Mouse (Mus musculus): ENCODE data around the gene Pold2. TPM values are rescaled to one million over a fixed set of nuclear protein-coding genes. Genes with fewer than 3 reads are reported as not detected.

Gene Pold2
- polyA plus RNA-seq, 1 experiment from 2014 or later, result 48.6 TPM

DNA sequence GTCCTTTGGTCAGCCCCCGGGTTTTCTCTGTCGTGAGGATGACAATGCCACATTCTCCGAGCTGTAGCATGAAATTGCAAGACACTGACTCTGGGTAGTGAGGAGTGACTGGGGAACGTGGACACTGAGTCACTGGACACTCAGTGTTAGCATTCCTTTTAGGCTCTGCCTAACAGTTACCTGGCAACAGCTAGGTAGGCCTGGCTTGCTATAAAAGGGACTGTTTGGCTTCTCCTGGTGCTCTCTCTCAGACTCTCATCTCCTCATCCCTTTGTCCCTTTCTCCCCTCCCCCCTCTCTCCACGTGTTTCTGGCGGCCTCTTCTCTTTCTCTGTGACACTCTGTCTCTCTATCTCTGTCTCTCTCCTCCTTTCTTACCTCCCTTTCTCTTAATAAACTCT, 24.3 kb upstream of the Pold2 start:
- peaks cover 17% of the 10 kb centered on the region for H3K4me1 ChIP-seq (ENCODE audit: control insufficient read depth, insufficient read depth, low read length)
- 4% methylated on average over 6 of the region's 6 CpGs for WGBS
- peak overlapping the region; percentile 71 for H3K4me2 ChIP-seq (ENCODE audit: low read depth, low read length)
- peak overlapping the region; percentile 68 for H3K9ac ChIP-seq (replicated peaks; ENCODE audit: low read depth, low read length)
- ATAC-seq (ENCODE audit: low read depth), result peak; percentile 44
- peak overlapping the region; percentile 34 for H3K4me3 ChIP-seq (ENCODE audit: low read depth, low read length)
- no peaks in the 10 kb centered on the region for H3K9me3 ChIP-seq (ENCODE audit: control insufficient read depth, low read length)
- H3K36me3 ChIP-seq (ENCODE audit: control insufficient read depth, insufficient read depth, low read length), result no peaks in the 10 kb centered on the region
- no peaks in the 10 kb centered on the region for H3K27me3 ChIP-seq (ENCODE audit: control insufficient read depth, insufficient read depth, low read length)
- peak overlapping the region; percentile 80 for H3K27ac ChIP-seq (ENCODE audit: low read depth, low read length)

DNA sequence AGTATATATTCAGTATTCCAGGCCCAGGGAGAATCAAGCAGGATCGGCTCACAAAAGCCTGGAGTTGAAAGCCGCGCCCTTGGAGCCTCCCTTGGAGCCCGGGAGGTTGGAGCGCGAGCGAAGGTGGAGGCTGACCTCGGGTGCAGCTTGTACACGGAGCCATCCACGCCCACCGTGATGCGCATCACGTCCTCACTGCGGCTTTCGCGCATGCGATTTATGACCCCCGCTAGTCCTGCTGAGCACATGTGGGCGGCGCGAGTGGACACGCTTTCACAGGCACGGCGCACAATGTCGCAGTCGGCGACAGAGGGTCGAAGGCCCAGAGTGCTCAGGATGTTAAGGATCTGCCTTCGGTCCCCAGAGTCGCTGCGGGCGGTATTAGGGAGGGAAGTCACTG, 23.9 kb upstream of the Pold2 start:
- peak overlapping the region; percentile 71 for H3K4me2 ChIP-seq (ENCODE audit: low read depth, low read length)
- no peaks in the 10 kb centered on the region for H3K27me3 ChIP-seq (ENCODE audit: control insufficient read depth, insufficient read depth, low read length)
- H3K9me3 ChIP-seq (ENCODE audit: control insufficient read depth, low read length), result no peaks in the 10 kb centered on the region
- peak overlapping the region; percentile 80 for H3K27ac ChIP-seq (ENCODE audit: low read depth, low read length)
- peak overlapping the region; percentile 34 for H3K4me3 ChIP-seq (ENCODE audit: low read depth, low read length)
- peaks cover 17% of the 10 kb centered on the region for H3K4me1 ChIP-seq (ENCODE audit: control insufficient read depth, insufficient read depth, low read length)
- peak; percentile 84 for ATAC-seq (ENCODE audit: low read depth)
- peak overlapping the region; percentile 68 for H3K9ac ChIP-seq (replicated peaks; ENCODE audit: low read depth, low read length)
- no peaks in the 10 kb centered on the region for H3K36me3 ChIP-seq (ENCODE audit: control insufficient read depth, insufficient read depth, low read length)
- 1% methylated on average over 32 of the region's 32 CpGs for WGBS

DNA sequence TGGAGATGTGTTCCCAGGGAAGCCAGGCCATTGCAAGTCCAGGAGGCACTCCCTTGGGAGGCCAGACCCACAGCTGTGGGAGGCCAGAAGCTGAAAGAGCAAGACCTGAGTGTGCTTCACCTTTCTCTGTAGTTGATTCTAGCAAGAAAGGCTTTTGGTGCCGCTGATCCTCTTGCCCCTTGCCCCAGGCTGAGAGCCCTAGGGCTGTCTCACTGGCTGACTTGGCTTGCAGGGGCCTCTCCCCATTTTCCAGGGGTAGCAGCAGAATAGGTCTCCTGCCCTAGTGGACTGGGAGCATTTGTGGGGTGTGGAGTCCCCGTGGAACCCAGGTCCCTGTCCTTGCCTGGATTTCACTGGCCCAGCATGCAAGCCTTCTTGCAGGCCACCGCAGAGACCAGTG, 23.2 kb upstream of the Pold2 start:
- Histone ChIP-seq H3K4me1 (ENCODE audit: control insufficient read depth, insufficient read depth, low read length) (peaks cover 17% of the 10 kb centered on the region), H3K4me3 (ENCODE audit: low read depth, low read length) (peak overlapping the region; percentile 34), H3K9me3 (ENCODE audit: control insufficient read depth, low read length) (no peaks in the 10 kb centered on the region), H3K9ac (replicated peaks; ENCODE audit: low read depth, low read length) (peak overlapping the region; percentile 68), H3K4me2 (ENCODE audit: low read depth, low read length) (peak overlapping the region; percentile 71), H3K27me3 (ENCODE audit: control insufficient read depth, insufficient read depth, low read length) (no peaks in the 10 kb centered on the region), H3K27ac (ENCODE audit: low read depth, low read length) (peak overlapping the region; percentile 80), H3K36me3 (ENCODE audit: control insufficient read depth, insufficient read depth, low read length) (no peaks in the 10 kb centered on the region)
- 11% methylated on average over 3 of the region's 3 CpGs for WGBS
- peak; percentile 9; the same call in 1 of the 2 replicates for ATAC-seq (ENCODE audit: low read depth)

DNA sequence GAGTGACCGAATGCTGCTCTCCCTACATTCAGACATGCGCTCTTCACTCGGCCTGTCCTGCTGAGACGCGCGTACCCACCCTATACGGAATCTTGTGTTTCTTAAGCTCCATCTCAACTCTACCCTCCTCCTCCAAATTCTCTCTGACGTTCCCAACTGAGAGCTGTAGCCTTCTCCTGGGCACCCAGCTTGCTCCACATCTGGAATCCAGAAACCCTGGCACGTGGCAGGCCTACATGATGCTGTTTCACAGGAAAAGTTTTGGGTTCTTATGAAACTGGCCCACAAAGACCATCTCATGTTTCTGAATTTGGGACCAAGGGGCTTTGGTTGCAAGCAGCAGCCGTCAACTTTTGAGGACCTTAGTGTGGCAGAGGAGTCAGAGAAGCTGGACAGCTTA, 21.2 kb upstream of the Pold2 start:
- 95% methylated on average over 10 of the region's 10 CpGs for WGBS

DNA sequence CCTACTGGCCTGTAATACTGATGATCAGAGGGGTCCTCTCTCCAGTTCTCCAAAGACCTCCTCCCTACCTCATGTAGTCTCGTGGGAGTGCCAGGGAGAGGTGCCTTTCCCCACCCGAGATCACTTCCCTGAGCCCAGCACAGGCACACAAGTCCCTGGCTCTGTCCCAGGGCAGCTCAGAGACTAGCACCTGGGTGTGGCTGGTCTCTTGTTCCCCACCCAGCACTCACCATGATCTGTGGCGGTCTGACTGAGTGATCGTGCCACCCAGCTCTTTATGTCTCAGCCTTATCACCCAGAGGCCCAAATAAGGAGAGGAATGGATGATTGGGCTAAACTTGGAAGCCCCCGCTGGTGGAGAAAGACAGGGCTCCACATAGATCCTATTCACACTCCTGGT, 20.4 kb upstream of the Pold2 start, which contains the start of gene Myl7:
TSS of gene Myl7 (minus strand) at position 252 of the 400 bp plus-strand sequence.
- WGBS, result 73% methylated on average over 5 of the region's 5 CpGs
- Histone ChIP-seq H3K4me1 (ENCODE audit: control insufficient read depth, insufficient read depth, low read length) (peaks cover 17% of the 10 kb centered on the region), H3K36me3 (ENCODE audit: control insufficient read depth, insufficient read depth, low read length) (no peaks in the 10 kb centered on the region), H3K27me3 (ENCODE audit: control insufficient read depth, insufficient read depth, low read length) (no peaks in the 10 kb centered on the region), H3K4me2 (ENCODE audit: low read depth, low read length) (no peak within 1 kb of the TSS), H3K27ac (ENCODE audit: low read depth, low read length) (no peak within 1 kb of the TSS), H3K4me3 (ENCODE audit: low read depth, low read length) (no peak within 1 kb of the TSS), H3K9me3 (ENCODE audit: control insufficient read depth, low read length) (no peaks in the 10 kb centered on the region), H3K9ac (replicated peaks; ENCODE audit: low read depth, low read length) (no peak within 1 kb of the TSS)
- no peak for ATAC-seq (ENCODE audit: low read depth)

More for the DNA sequence above, 21.2 kb upstream of the Pold2 start:
- no peak overlapping the region for H3K4me3 ChIP-seq (ENCODE audit: low read depth, low read length)
- no peak overlapping the region for H3K4me2 ChIP-seq (ENCODE audit: low read depth, low read length)
- no peak for ATAC-seq (ENCODE audit: low read depth)
- no peak overlapping the region for H3K27ac ChIP-seq (ENCODE audit: low read depth, low read length)
- H3K4me1 ChIP-seq (ENCODE audit: control insufficient read depth, insufficient read depth, low read length), result peaks cover 17% of the 10 kb centered on the region
- no peaks in the 10 kb centered on the region for H3K36me3 ChIP-seq (ENCODE audit: control insufficient read depth, insufficient read depth, low read length)
- H3K9ac ChIP-seq (replicated peaks; ENCODE audit: low read depth, low read length), result no peak overlapping the region
- H3K27me3 ChIP-seq (ENCODE audit: control insufficient read depth, insufficient read depth, low read length), result no peaks in the 10 kb centered on the region
- no peaks in the 10 kb centered on the region for H3K9me3 ChIP-seq (ENCODE audit: control insufficient read depth, low read length)

- no peaks in the 10 kb centered on the region for H3K27me3 ChIP-seq (ENCODE audit: control insufficient read depth, insufficient read depth, low read length)
- no peak overlapping the region for H3K4me3 ChIP-seq (ENCODE audit: low read depth, low read length)
- no peak for ATAC-seq (ENCODE audit: low read depth)
- no peaks in the 10 kb centered on the region for H3K9me3 ChIP-seq (ENCODE audit: control insufficient read depth, low read length)
- no peak overlapping the region for H3K27ac ChIP-seq (ENCODE audit: low read depth, low read length)
- WGBS, result 21% methylated on average over 10 of the region's 10 CpGs
- H3K4me2 ChIP-seq (ENCODE audit: low read depth, low read length), result no peak overlapping the region
- no peak overlapping the region for H3K9ac ChIP-seq (replicated peaks; ENCODE audit: low read depth, low read length)
- H3K4me1 ChIP-seq (ENCODE audit: control insufficient read depth, insufficient read depth, low read length), result peaks cover 17% of the 10 kb centered on the region
- no peaks in the 10 kb centered on the region for H3K36me3 ChIP-seq (ENCODE audit: control insufficient read depth, insufficient read depth, low read length)
These were observed 19.7 kb upstream of the Pold2 start for GRCm38 (mm10) chr11:5897839-5898238.

DNA sequence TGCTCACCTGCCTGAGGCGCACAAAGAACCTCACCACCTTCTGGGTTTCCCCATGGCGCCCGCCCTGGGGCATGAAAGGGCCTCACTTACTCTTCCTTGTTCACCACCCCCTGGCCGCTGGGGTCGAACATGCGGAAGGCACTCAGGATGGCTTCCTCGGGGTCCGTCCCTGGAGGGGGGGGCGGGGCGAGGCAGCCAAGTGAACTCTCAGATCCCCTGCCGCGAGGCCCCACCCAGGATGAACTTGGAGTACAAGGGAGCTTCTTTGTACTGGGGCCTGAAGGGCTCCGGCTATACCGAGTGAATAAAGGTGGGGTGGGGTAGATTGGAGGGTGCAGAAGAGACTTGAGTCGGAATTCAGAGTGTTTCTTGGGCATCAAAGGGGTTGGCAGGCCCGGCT, 19.1 kb upstream of the Pold2 start:
- Histone ChIP-seq H3K9me3 (ENCODE audit: control insufficient read depth, low read length) (no peaks in the 10 kb centered on the region), H3K4me1 (ENCODE audit: control insufficient read depth, insufficient read depth, low read length) (peaks cover 12% of the 10 kb centered on the region), H3K27me3 (ENCODE audit: control insufficient read depth, insufficient read depth, low read length) (no peaks in the 10 kb centered on the region), H3K4me2 (ENCODE audit: low read depth, low read length) (no peak overlapping the region), H3K36me3 (ENCODE audit: control insufficient read depth, insufficient read depth, low read length) (no peaks in the 10 kb centered on the region), H3K27ac (ENCODE audit: low read depth, low read length) (no peak overlapping the region), H3K9ac (replicated peaks; ENCODE audit: low read depth, low read length) (no peak overlapping the region), H3K4me3 (ENCODE audit: low read depth, low read length) (no peak overlapping the region)
- 18% methylated on average over 16 of the region's 16 CpGs for WGBS
- ATAC-seq (ENCODE audit: low read depth), result no peak

- Histone ChIP-seq H3K36me3 (ENCODE audit: control insufficient read depth, insufficient read depth, low read length) (no peaks in the 10 kb centered on the region), H3K27ac (ENCODE audit: low read depth, low read length) (no peak overlapping the region), H3K4me2 (ENCODE audit: low read depth, low read length) (no peak overlapping the region), H3K9me3 (ENCODE audit: control insufficient read depth, low read length) (no peaks in the 10 kb centered on the region), H3K4me3 (ENCODE audit: low read depth, low read length) (no peak overlapping the region), H3K9ac (replicated peaks; ENCODE audit: low read depth, low read length) (no peak overlapping the region), H3K4me1 (ENCODE audit: control insufficient read depth, insufficient read depth, low read length) (0 out of 2 replicates have a peak, but pooled peaks cover 3% of the 10 kb centered on the region), H3K27me3 (ENCODE audit: control insufficient read depth, insufficient read depth, low read length) (no peaks in the 10 kb centered on the region)
- WGBS, result 51% methylated on average over 6 of the region's 6 CpGs
- no peak for ATAC-seq (ENCODE audit: low read depth)
These were observed 15.7 kb upstream of the Pold2 start for GRCm38 (mm10) chr11:5893807-5894206.

- Histone ChIP-seq H3K9me3 (ENCODE audit: control insufficient read depth, low read length) (no peaks in the 10 kb centered on the region), H3K27ac (ENCODE audit: low read depth, low read length) (no peak overlapping the region), H3K27me3 (ENCODE audit: control insufficient read depth, insufficient read depth, low read length) (no peaks in the 10 kb centered on the region), H3K4me2 (ENCODE audit: low read depth, low read length) (no peak overlapping the region), H3K4me3 (ENCODE audit: low read depth, low read length) (no peak overlapping the region), H3K4me1 (ENCODE audit: control insufficient read depth, insufficient read depth, low read length) (0 out of 2 replicates have a peak, but pooled peaks cover 3% of the 10 kb centered on the region), H3K36me3 (ENCODE audit: control insufficient read depth, insufficient read depth, low read length) (no peaks in the 10 kb centered on the region), H3K9ac (replicated peaks; ENCODE audit: low read depth, low read length) (no peak overlapping the region)
- WGBS, result 35% methylated on average over 4 of the region's 4 CpGs
- no peak for ATAC-seq (ENCODE audit: low read depth)
These were observed 14.8 kb upstream of the Pold2 start for GRCm38 (mm10) chr11:5892810-5893368.
